Mouse (Mus musculus): ENCODE measurements at regions not wholly inside any gene's neighbourhood (a gene's known extent, or its start where the extent isn't known, plus 50 kb on each side); places are given as distances from the start of the nearest gene placed in this dataset.

- Histone ChIP-seq H3K36me3 (ENCODE audit: control insufficient read depth in 1 of 2, insufficient read depth in 2 of 2, low read length in 2 of 2) (no peaks in the 10 kb centered on the region), H3K27me3 (ENCODE audit: control insufficient read depth in 1 of 2, insufficient read depth in 2 of 2, low read length in 2 of 2) (no peaks in the 10 kb centered on the region), H3K4me3 (ENCODE audit: control insufficient read depth in 1 of 2, insufficient read depth in 1 of 2, low read depth in 2 of 2, low read length in 2 of 2) (no peak overlapping the region), H3K9me3 (replicated peaks; ENCODE audit: insufficient read depth, low read length) (no peaks in the 10 kb centered on the region), H3K9ac (ENCODE audit: control insufficient read depth, low read depth, low read length, poor library complexity, severe bottlenecking) (no peak overlapping the region), H3K4me1 (ENCODE audit: control insufficient read depth in 1 of 2, insufficient read depth in 2 of 2, low read length in 2 of 2) (no peaks in the 10 kb centered on the region), H3K79me2 (ENCODE audit: control insufficient read depth, insufficient read depth, low read length, poor library complexity) (no peaks in the 10 kb centered on the region), H3K27ac (ENCODE audit: control insufficient read depth, low read depth, low read length) (no peak overlapping the region)
- no peak for TF ChIP-seq CTCF (IDR thresholded peaks at IDR 0.05 in 2 of 3, conservative IDR thresholded peaks at IDR 0.05 in 1 of 3; ENCODE audit: control insufficient read depth in 1 of 3, insufficient read depth in 1 of 3, low read depth in 2 of 3, low read length in 3 of 3, poor library complexity in 1 of 3, severe bottlenecking in 1 of 3)
- TF ChIP-seq TBP (IDR thresholded peaks at IDR 0.05; ENCODE audit: low read depth, low read length) = no peak
- peak; percentile 1 for DNase-seq (ENCODE audit: low read depth, low spot score)
Measured at GRCm38 (mm10) chr8:50379745-50380144, 1536.0 kb upstream of the Tenm3 start.

- H3K36me3 ChIP-seq (ENCODE audit: control insufficient read depth in 1 of 2, insufficient read depth in 2 of 2, low read length in 2 of 2) = no peaks in the 10 kb centered on the region
- H3K4me1 ChIP-seq (ENCODE audit: control insufficient read depth in 1 of 2, insufficient read depth in 2 of 2, low read length in 2 of 2) = no peaks in the 10 kb centered on the region
- H3K4me3 ChIP-seq (ENCODE audit: control insufficient read depth in 1 of 2, insufficient read depth in 1 of 2, low read depth in 2 of 2, low read length in 2 of 2) = no peak overlapping the region
- TF ChIP-seq CHD1 (IDR thresholded peaks at IDR 0.05; ENCODE audit: low read depth, low read length) = no peak
- TF ChIP-seq ZKSCAN1 (IDR thresholded peaks at IDR 0.05; ENCODE audit: low read depth, low read length) = no peak
- TF ChIP-seq KAT2A (conservative IDR thresholded peaks at IDR 0.05; ENCODE audit: low read depth, low read length) = no peak
- H3K9me3 ChIP-seq (replicated peaks; ENCODE audit: insufficient read depth, low read length) = no peaks in the 10 kb centered on the region
- H3K9ac ChIP-seq (ENCODE audit: control insufficient read depth, low read depth, low read length, poor library complexity, severe bottlenecking) = no peak overlapping the region
- no peaks in the 10 kb centered on the region for H3K79me2 ChIP-seq (ENCODE audit: control insufficient read depth, insufficient read depth, low read length, poor library complexity)
- H3K27ac ChIP-seq (ENCODE audit: control insufficient read depth, low read depth, low read length) = no peak overlapping the region
- no peak for DNase-seq (ENCODE audit: low read depth, low spot score)
- H3K27me3 ChIP-seq (ENCODE audit: control insufficient read depth in 1 of 2, insufficient read depth in 2 of 2, low read length in 2 of 2) = no peaks in the 10 kb centered on the region
Measured at GRCm38 (mm10) chr8:50373790-50374189, 1530.0 kb upstream of the Tenm3 start.

GRCm38 (mm10) chr8:50326485-50326884 lies 1482.7 kb upstream of the Tenm3 start:
- H3K9ac ChIP-seq (ENCODE audit: control insufficient read depth, low read depth, low read length, poor library complexity, severe bottlenecking) = no peak overlapping the region
- no peaks in the 10 kb centered on the region for H3K36me3 ChIP-seq (ENCODE audit: control insufficient read depth in 1 of 2, insufficient read depth in 2 of 2, low read length in 2 of 2)
- no peaks in the 10 kb centered on the region for H3K9me3 ChIP-seq (replicated peaks; ENCODE audit: insufficient read depth, low read length)
- no peaks in the 10 kb centered on the region for H3K4me1 ChIP-seq (ENCODE audit: control insufficient read depth in 1 of 2, insufficient read depth in 2 of 2, low read length in 2 of 2)
- H3K79me2 ChIP-seq (ENCODE audit: control insufficient read depth, insufficient read depth, low read length, poor library complexity) = no peaks in the 10 kb centered on the region
- DNase-seq (ENCODE audit: low read depth, low spot score) = no peak
- H3K27ac ChIP-seq (ENCODE audit: control insufficient read depth, low read depth, low read length) = no peak overlapping the region
- H3K4me3 ChIP-seq (ENCODE audit: control insufficient read depth in 1 of 2, insufficient read depth in 1 of 2, low read depth in 2 of 2, low read length in 2 of 2) = no peak overlapping the region
- TF ChIP-seq RAD21 (IDR thresholded peaks at IDR 0.05; ENCODE audit: low read depth, low read length) = no peak
- no peak for TF ChIP-seq SMC3 (IDR thresholded peaks at IDR 0.05; ENCODE audit: low read depth, low read length)
- no peak for TF ChIP-seq TAL1 (IDR thresholded peaks at IDR 0.05; ENCODE audit: low read length)
- no peak for TF ChIP-seq USF2 (IDR thresholded peaks at IDR 0.05; ENCODE audit: borderline replicate concordance in 1 of 2, insufficient read depth in 1 of 2, low read depth in 1 of 2, low read length in 2 of 2)
- TF ChIP-seq MAZ (IDR thresholded peaks at IDR 0.05; ENCODE audit: low read depth, low read length) = no peak
- no peaks in the 10 kb centered on the region for H3K27me3 ChIP-seq (ENCODE audit: control insufficient read depth in 1 of 2, insufficient read depth in 2 of 2, low read length in 2 of 2)

Measured in MEL (cell line).